Mouse (Mus musculus): ENCODE measurements around the gene Polr1a. TPM values are rescaled to one million over a fixed set of nuclear protein-coding genes. Genes with fewer than 3 reads are reported as not detected.

Polr1a gene
- total RNA-seq, 2 experiments from 2014 or later, result 39.2 to 75.9 TPM

GRCm38 (mm10) chr6:71994004-71994403, 85.2 kb downstream of the Polr1a start:
- no peak for ATAC-seq (replicated peaks; ENCODE audit: poor library complexity)

DNA sequence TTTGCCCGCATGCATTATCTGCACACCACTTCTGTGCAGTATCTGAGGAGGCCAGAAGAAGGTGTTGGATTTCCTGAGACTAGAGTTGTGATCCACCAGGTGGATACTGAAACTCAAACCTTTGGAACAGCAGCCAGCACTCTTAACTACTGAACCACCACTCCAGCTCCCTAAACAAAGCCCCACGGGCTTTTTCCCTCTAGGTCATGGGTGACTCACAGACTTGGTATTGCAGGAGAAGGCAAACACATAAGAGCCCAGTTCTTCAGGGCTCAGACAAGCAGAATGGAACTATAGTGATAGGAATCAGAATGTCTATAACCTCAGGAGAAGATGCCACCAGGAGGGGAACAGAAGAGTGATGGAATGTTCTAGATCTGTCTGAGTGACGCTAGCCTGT, 86.2 kb downstream of the Polr1a start:
- ATAC-seq (replicated peaks; ENCODE audit: poor library complexity), result no peak

DNA sequence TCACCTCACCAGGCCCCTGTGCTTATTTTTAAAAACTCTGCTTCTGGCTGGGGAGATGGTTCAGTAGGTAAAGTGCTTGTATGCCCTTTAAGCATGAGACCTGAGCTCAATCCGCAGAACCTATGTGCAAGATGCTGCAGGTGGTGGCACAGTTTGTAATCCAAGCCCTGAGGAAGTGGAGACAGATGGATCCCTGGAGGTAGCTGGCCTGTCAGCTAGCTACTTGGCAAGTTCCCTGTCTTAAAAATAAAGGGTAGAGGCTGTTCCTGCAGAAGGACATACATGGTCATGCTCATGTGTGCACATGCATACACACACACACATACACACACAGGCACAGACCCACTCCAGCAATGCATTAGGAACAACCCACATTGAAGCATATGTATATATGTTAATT, 88.4 kb downstream of the Polr1a start:
- ATAC-seq (replicated peaks; ENCODE audit: poor library complexity), result no peak

DNA sequence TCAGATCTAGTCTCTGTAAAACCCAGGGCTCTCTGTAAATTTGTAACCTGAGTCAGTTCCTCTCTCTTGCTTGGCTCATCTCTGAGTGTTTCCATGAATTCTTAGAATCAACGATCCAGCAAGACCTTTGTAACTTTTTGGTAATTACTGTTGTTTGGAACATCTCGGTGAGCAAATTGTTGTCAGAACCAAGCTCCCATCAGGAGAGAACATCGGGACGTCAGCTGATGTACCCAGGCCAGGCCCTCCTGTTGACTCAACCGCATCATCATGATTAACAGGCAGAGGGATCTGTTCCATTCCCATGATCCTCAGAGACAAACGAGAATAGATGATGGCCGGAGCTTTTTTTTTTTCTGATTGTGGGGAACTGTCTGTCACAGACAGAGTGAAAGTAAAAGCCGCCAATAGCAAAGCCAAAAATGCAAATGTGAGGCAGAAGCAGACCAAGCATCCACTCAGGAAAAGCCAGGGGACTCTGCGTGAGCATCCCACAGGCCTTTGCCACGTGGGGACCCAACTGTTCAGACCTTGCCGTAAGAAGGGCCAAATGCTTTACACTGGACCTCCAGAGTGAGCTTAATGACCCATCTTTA, 91.2 kb downstream of the Polr1a start:
- ATAC-seq (replicated peaks; ENCODE audit: poor library complexity), result no peak

DNA sequence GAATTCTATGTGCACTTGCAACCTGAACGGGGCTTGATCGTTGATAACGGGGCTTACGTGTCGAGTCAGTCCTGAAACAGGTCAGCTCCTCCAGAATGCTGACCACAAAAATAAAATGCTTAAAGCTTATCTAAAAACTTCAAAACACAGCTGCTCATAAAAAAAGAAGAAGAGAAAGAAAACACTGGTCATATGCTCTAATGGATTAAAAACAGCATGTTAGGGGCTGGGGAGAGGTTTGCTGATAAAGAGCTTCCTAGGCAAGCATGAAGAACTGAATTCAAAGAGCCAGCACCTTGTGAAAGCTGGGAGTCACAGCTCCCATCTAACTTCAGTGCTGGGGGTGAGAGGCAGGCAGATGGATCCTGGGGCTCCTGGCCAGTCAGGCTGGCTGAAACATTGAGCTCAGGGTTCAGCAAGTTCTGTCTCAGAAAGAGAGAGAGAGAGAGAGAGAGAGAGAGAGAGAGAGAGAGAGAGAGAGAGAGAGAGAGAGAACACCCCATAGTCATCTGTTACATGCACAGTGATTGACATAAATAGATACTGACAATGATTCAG, 92.4 kb downstream of the Polr1a start:
- peak; percentile 29; the same call in 1 of the 2 replicates for ATAC-seq (replicated peaks; ENCODE audit: poor library complexity)

DNA sequence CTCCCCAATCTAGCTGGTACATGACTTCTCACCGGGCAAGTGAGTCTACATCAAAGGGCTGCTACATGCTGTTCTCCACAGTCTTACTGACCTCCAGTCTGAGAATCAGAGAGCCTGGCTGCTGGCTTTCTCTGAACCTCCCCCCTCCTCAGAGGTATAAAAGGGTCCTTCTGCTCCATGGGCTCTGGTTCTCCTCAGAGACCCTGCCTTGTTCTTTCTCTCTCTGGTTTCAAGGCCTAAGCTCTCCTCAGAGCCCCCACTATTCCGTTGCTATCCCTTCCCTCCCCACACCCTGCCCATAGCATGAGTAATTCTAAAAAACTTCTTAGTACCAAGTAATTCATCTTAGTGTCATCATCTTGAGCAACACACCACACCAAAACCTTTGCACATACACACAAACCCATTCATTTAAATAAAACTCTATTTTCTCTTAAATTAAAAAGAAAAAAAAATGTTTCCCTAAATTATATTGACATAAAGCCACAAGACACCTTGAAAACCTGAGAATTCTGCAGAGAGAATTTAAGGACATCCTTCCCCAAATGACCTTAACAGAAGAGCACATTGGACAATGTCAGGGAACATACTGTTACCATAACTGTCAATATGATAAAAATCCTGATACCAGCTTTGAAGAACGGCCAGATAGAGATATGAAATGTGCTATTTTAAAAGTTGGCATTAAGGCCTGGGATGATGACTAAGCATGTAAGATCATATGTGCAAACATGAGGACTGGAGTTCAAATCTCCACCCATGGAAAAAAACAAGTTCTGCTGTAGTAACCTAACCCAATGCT, 98.8 kb downstream of the Polr1a start:
- ATAC-seq (replicated peaks; ENCODE audit: poor library complexity), result no peak

GRCm38 (mm10) chr6:72008213-72008655, 99.4 kb downstream of the Polr1a start:
- no peak for ATAC-seq (replicated peaks; ENCODE audit: poor library complexity)

GRCm38 (mm10) chr6:72009454-72009853, 100.6 kb downstream of the Polr1a start:
- ATAC-seq (replicated peaks; ENCODE audit: poor library complexity), result no peak

DNA sequence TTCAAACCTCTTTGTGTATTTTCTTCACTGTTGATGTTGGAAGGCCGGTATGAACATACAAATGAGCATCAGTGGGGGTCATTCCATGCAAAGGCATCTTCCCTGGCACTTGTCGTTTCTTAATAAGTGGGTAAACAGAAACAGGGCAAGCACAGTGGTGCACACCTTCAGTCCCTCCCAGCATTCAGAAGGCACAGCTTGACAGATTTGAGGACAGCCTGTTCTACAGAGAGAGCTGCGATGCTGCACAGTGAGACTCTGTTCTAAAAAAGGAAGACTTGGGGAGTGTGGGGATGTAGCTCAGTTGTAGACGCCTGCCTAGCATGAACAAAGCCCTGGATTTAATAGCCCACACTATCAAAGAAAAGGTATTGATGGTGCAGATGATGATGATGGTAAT, 105.2 kb downstream of the Polr1a start:
- ATAC-seq (replicated peaks; ENCODE audit: poor library complexity), result no peak

GRCm38 (mm10) chr6:72018052-72018451, 109.2 kb downstream of the Polr1a start:
- ATAC-seq (replicated peaks; ENCODE audit: poor library complexity), result no peak

GRCm38 (mm10) chr6:72025497-72025896, 116.6 kb downstream of the Polr1a start:
- 0 out of 2 replicates have a peak, but pooled peaks have one; percentile 34 for ATAC-seq (replicated peaks; ENCODE audit: poor library complexity)

- ATAC-seq (replicated peaks; ENCODE audit: poor library complexity), result no peak
Observed at GRCm38 (mm10) chr6:72028079-72028478, 119.2 kb downstream of the Polr1a start.

DNA sequence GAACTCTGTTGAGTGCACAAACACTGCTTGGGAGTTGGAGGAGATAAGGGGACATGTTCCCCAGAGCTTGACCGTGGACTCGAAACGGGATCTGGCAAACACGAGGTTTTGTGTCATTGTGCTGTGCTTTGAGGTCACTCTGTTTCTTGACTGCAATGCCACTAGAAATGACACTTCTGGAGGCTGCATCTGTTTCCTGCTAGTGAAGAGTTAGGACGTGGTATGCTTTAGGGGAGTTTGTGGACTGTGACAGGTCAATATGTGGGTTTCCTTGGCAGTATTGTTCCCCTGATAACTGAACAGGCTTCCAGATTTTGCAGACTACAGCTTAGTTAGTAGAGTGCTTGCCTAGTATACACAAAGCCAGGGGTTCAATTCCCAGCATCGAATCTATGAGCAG, 120.8 kb downstream of the Polr1a start:
- peak; percentile 37; the same call in 1 of the 2 replicates for ATAC-seq (replicated peaks; ENCODE audit: poor library complexity)

Other genes with a start within 250 kb of the Polr1a start
- 0.32 and 1.1 TPM in 2 replicates for gene Reep1, start 201.5 kb upstream of the Polr1a start, total RNA-seq (2015)
- 0.71 and 1.0 TPM in 2 replicates for gene Reep1, start 201.5 kb upstream of the Polr1a start, total RNA-seq (2017)
- gene Mrpl35, start 82.1 kb upstream of the Polr1a start, total RNA-seq (2015), result 49.4 and 58.9 TPM in 2 replicates
- gene Mrpl35, start 82.1 kb upstream of the Polr1a start, total RNA-seq (2017), result 22.9 and 33.4 TPM in 2 replicates
- 163 and 190 TPM in 2 replicates for gene Immt, start 77.7 kb upstream of the Polr1a start, total RNA-seq (2015)
- 128 and 149 TPM in 2 replicates for gene Immt, start 77.7 kb upstream of the Polr1a start, total RNA-seq (2017)
- 139 and 162 TPM in 2 replicates for gene Ptcd3, start 303 bp upstream of the Polr1a start, total RNA-seq (2015)
- gene Ptcd3, start 303 bp upstream of the Polr1a start, total RNA-seq (2017), result 139 and 203 TPM in 2 replicates
- 7.8 and 10.1 TPM in 2 replicates for gene St3gal5, start 188.5 kb downstream of the Polr1a start, total RNA-seq (2015)
- 11.5 and 14.6 TPM in 2 replicates for gene St3gal5, start 188.5 kb downstream of the Polr1a start, total RNA-seq (2017)

Measured in megakaryocyte progenitor cell, adult 5-6 weeks (primary cell).